Mouse (Mus musculus) monocyte, adult 5-6 weeks (primary cell): ENCODE measurements around the gene BC030499. TPM values are rescaled to one million over a fixed set of nuclear protein-coding genes. Genes with fewer than 3 reads are reported as not detected.

Source experiments
- ATAC-seq: fragments of 153-309, 156-312 bp; replicated peaks from 2 replicates; pipeline ENCODE4 v1.8.0; 2017; ENCODE audit warnings: mild to moderate bottlenecking; ENCODE audit not compliant: low TSS enrichment, insufficient number of reproducible peaks, severe bottlenecking, poor library complexity, low FRiP score
- total RNA-seq: library from RNA; stranded (forward); fragments of 200-1000, 200-491, 200-594 nt; gene quantifications from 3 replicates; pipeline ENCODE4 v1.2.3, GENCODE M21; 2017

Gene BC030499
- total RNA-seq, 1 experiment from 2014 or later, result not detected

DNA sequence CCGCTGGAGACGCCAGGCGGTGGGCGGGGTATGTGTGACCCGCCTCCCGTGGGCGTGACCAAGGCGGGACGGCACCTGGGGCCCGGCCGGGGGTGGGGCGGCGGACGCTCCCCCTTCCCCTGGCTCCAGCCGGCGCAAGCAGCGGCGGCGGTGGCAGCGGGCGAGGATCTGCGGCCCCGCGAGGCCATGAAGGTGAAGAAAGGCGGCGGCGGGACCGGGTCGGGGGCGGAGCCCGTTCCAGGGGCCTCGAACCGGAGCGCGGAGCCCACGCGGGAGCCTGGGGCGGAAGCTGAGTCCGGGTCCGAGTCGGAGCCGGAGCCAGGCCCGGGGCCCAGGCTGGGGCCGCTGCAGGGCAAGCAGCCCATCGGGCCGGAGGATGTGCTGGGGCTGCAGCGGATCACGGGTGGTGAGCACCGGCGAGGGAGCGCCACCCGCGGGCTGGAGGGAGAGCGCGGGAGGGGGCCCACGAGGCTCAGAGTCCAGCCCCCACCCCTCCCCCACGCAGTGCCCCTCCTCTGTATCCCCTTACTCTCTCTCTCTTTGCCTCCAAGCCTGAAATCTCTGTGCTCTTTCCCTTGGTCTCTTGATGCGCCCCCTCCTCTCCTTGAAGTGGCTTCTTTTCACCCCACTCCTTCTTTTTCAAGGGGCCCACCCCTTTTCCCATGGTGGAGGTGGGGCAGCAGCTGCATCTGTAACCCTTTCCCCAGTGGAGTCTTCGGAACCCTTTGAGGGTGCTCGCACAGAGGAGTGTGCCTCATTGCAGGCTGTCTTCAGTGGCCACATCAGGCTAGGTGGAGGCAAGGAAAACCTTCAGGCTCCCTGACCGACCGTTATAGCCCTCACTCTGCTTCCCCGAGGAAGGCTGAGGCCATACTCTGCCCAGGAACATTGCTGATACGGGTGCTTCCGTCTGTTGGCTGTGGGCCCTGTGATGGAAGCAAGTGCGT, 53.0 kb downstream of the BC030499 start, which contains the start of gene Unc119:
Unc119 (plus strand) TSS at position 102 of the 947 bp plus-strand sequence.
- no peak for ATAC-seq

- ATAC-seq, result no peak
Measured at GRCm38 (mm10) chr11:78344328-78344889, 53.8 kb downstream of the BC030499 start.

GRCm38 (mm10) chr11:78344890-78345715, 54.5 kb downstream of the BC030499 start:
- ATAC-seq, result no peak

DNA sequence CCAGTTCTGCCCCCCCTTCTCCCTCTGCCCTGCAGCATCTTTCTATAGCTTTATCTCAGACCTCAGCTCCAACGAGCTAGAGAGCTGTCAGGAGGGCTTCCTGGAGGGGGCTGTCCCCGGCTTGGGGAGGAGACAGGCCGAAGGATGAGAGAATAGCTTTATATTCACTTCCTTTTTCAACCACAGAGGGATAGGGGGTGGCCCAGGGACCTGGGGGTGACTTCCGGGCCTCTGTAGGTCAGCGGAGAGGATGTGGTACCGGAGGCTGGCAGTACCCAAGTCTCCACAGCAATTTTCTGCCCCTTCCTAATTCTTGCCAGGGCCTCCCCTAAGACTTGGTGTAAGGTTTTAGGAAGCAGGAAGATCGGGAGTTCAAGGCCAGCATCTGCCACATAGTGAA, 55.2 kb downstream of the BC030499 start:
- ATAC-seq, result peak; percentile 55

Other genes with a start within 250 kb of the BC030499 start
- gene Eral1, start 210.5 kb upstream of the BC030499 start, total RNA-seq, result 7.1 to 17.9 TPM (median 16.5 TPM) in 3 replicates
- 3.6 to 7.9 TPM (median 4.4 TPM) in 3 replicates for gene Fam222b, start 196.2 kb upstream of the BC030499 start, total RNA-seq
- gene Traf4, start 125.3 kb upstream of the BC030499 start, total RNA-seq, result 3.6 to 4.9 TPM (median 3.6 TPM) in 3 replicates
- 2.5 to 4.3 TPM (median 2.8 TPM) in 3 replicates for gene Nek8, start 114.2 kb upstream of the BC030499 start, total RNA-seq
- 2.5 to 4.6 TPM (median 2.9 TPM) in 3 replicates for gene Tlcd1, start 114.1 kb upstream of the BC030499 start, total RNA-seq
- 1,700 to 2,580 TPM (median 2,203 TPM) in 3 replicates for gene Rpl23a, start 107.3 kb upstream of the BC030499 start, total RNA-seq
- not detected in 3 replicates for gene Rab34, start 102.4 kb upstream of the BC030499 start, total RNA-seq
- not detected in 3 replicates for gene Proca1, start 97.4 kb upstream of the BC030499 start, total RNA-seq
- 43.1 to 61.5 TPM (median 48.3 TPM) in 3 replicates for gene Sdf2, start 45.1 kb upstream of the BC030499 start, total RNA-seq
- 54.5 to 84.6 TPM (median 59.8 TPM) in 3 replicates for gene Supt6, start 44.9 kb upstream of the BC030499 start, total RNA-seq
- 77.6 to 107 TPM (median 97.1 TPM) in 3 replicates for gene 2610507B11Rik, start 29.1 kb upstream of the BC030499 start, total RNA-seq
- 0.64 to 3.1 TPM (median 1.4 TPM) in 3 replicates for gene Spag5, start 10.7 kb downstream of the BC030499 start, total RNA-seq
- gene Aldoc, start 32.1 kb downstream of the BC030499 start, total RNA-seq, result 0.78 to 8.6 TPM (median 1.3 TPM) in 3 replicates
- gene Pigs, start 37.6 kb downstream of the BC030499 start, total RNA-seq, result 17.5 to 25.1 TPM (median 18.5 TPM) in 3 replicates
- 88.0 to 122 TPM (median 99.7 TPM) in 3 replicates for gene Unc119, start 52.6 kb downstream of the BC030499 start, total RNA-seq
- gene Foxn1, start 95.7 kb downstream of the BC030499 start, total RNA-seq, result not detected in 3 replicates
- not detected in 3 replicates for gene Slc13a2, start 131.4 kb downstream of the BC030499 start, total RNA-seq
- gene Slc46a1, start 174.9 kb downstream of the BC030499 start, total RNA-seq, result 0.38 to 0.58 TPM in 2 of 3 replicates, not detected in the other
- gene Sarm1, start 206.9 kb downstream of the BC030499 start, total RNA-seq, result 0.78 TPM in 1 of 3 replicates, not detected in the others
- gene Vtn, start 208.2 kb downstream of the BC030499 start, total RNA-seq, result not detected in 3 replicates
- gene Sebox, start 212.6 kb downstream of the BC030499 start, total RNA-seq, result not detected in 3 replicates
- gene Tmem199, start 221.3 kb downstream of the BC030499 start, total RNA-seq, result 23.4 to 38.7 TPM (median 34.2 TPM) in 3 replicates
- gene Poldip2, start 221.4 kb downstream of the BC030499 start, total RNA-seq, result 18.0 to 27.4 TPM (median 21.5 TPM) in 3 replicates
- 5.4 to 8.8 TPM (median 8.3 TPM) in 3 replicates for gene Tnfaip1, start 245.5 kb downstream of the BC030499 start, total RNA-seq
- gene Ift20, start 245.5 kb downstream of the BC030499 start, total RNA-seq, result 133 to 162 TPM (median 149 TPM) in 3 replicates